Mouse (Mus musculus) hindbrain, postnatal 0 days (tissue): ENCODE measurements around the gene 1700003F12Rik. TPM values are rescaled to one million over a fixed set of nuclear protein-coding genes. Genes with fewer than 3 reads are reported as not detected.

Experiments
- ATAC-seq: fragments of 200-750 bp; cut with Nextera tagmentation; 2 replicates; pipeline ENCODE4 v1.8.0; 2017; ENCODE audit warnings: mild to moderate bottlenecking, moderate TSS enrichment, moderate library complexity
- DNase-seq: peaks from one replicate; pipeline ENCODE4 v3.0.0-alpha.2; 2015; ENCODE audit warnings: low spot score
- H3K27ac ChIP-seq: fragments of 300-500 bp; sonication (generic); 2 replicates; pipeline ENCODE4 v1.5.1; 2014; ENCODE audit warnings: mild to moderate bottlenecking
- H3K27me3 ChIP-seq: fragments of 300-500 bp; sonication (generic); 2 replicates; pipeline ENCODE4 v1.6.1; 2014; ENCODE audit warnings: low read length, mixed read lengths; ENCODE audit not compliant: insufficient read depth
- H3K36me3 ChIP-seq: fragments of 300-500 bp; sonication (generic); 2 replicates; pipeline ENCODE4 v1.6.1; 2014; ENCODE audit warnings: low read length, mixed read lengths; ENCODE audit not compliant: insufficient read depth
- H3K4me1 ChIP-seq: fragments of 300-500 bp; sonication (generic); 2 replicates; pipeline ENCODE4 v1.6.1; 2014; ENCODE audit warnings: antibody characterized with exemption, low read length, mixed read lengths; ENCODE audit not compliant: insufficient read depth
- H3K4me2 ChIP-seq: fragments of 300-500 bp; sonication (generic); 2 replicates; pipeline ENCODE4 v1.6.1; 2014; ENCODE audit warnings: low read depth, mild to moderate bottlenecking, low read length, moderate library complexity, mixed read lengths
- H3K4me3 ChIP-seq: fragments of 300-500 bp; sonication (generic); 2 replicates; pipeline ENCODE4 v1.5.1; 2014; ENCODE audit warnings: low read length
- H3K9ac ChIP-seq: fragments of 300-500 bp; sonication (generic); replicated peaks from 2 replicates; pipeline ENCODE4 v1.6.1; 2014; ENCODE audit warnings: mild to moderate bottlenecking, low read length, moderate library complexity, mixed read lengths
- H3K9me3 ChIP-seq: fragments of 300-500 bp; sonication (generic); 2 replicates; pipeline ENCODE4 v1.6.1; 2016; ENCODE audit warnings: low read length, mixed read lengths
- CTCF ChIP-seq: IDR thresholded peaks from 2 replicates; pipeline ENCODE4 v1.5.1; 2016; ENCODE audit warnings: antibody characterized with exemption, control low read depth, low read depth
- WGBS: fragments of 180-500 bp; shearing (Covaris S2); extraction: QIAGEN DNeasy Blood & Tissue Kit; methylation state at CpG from one replicate; pipeline ENCODE4 v1.1.7; 2014; 5-methylcytosine and 5-hydroxymethylcytosine counted together
- polyA plus RNA-seq: library from polyadenylated mRNA; unstranded; fragments of >200 nt; fragmentation: Nextera tagmentation; extraction: Ambion mirVana; gene quantifications from 2 replicates; pipeline ENCODE4 v1.2.1, GENCODE M21; 2015
- total RNA-seq: library from RNA; depleted of rRNA; stranded (reverse); fragments of >200 nt; gene quantifications from 2 replicates; pipeline ENCODE4 v1.2.3, GENCODE M21; 2014; rRNA removed

Gene 1700003F12Rik
- total RNA-seq (0.90 and 1.9 TPM in 2 replicates), polyA plus RNA-seq (3.9 and 4.0 TPM in 2 replicates)

DNA sequence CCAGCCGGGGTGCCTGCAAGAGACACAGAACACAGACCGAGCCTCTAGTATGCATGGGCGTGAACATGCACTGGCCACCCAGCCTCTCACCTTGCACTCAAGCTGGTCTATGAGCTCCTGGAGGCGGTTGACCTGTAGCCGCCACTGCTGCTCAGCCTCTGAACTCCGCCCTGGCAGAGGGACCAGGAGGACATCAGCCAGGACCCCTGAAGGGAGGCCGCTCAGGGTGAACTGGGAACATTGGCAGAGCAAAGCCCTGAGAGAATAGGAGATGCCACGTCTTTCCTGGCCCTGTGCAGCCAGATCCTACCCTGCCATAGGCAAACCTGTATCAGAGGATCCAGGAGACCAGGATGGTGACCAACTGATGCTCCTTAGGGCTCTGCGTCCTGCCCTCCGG lies at the start of gene 1700003F12Rik:
Gene 1700003F12Rik, plus strand, starts transcription at position 375 of the 400 bp plus-strand sequence.
- 92% methylated on average over 10 of the region's 10 CpGs for WGBS
- Histone ChIP-seq H3K4me2 (no peak within 1 kb of the TSS), H3K27ac (no peak within 1 kb of the TSS), H3K9ac (no peak within 1 kb of the TSS), H3K36me3 (no peaks in the 10 kb centered on the region), H3K4me1 (peaks cover 9% of the 10 kb centered on the region), H3K4me3 (no peak within 1 kb of the TSS), H3K9me3 (no peaks in the 10 kb centered on the region), H3K27me3 (no peaks in the 10 kb centered on the region)
- TF ChIP-seq CTCF = no peak
- no peak for ATAC-seq
- no peak for DNase-seq

DNA sequence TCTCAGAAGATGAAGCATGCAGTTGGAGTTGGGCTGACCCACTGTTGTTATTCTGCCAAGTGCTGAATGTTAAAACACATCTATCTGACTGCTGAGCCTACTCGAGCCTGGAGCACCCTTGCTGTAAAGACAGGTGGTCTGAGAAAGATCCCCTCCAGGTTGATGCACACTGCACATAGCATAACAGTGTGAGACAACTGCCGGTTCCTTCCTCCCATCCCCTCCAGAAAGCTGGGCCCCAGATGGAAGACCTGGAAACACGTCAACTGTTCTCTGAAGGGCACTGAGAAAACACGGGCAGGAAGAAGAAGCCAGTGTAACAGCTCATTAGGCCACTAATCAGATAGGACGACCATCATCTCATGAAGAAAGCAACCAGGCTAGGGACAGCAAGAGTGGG lies 48.3 kb upstream of the 1700003F12Rik start:
- Histone ChIP-seq H3K9me3 (no peaks in the 10 kb centered on the region), H3K27ac (peak overlapping the region; percentile 26; the same call in 1 of the 2 replicates), H3K4me2 (no peak overlapping the region), H3K27me3 (no peaks in the 10 kb centered on the region), H3K4me1 (peaks cover 4% of the 10 kb centered on the region; the same call in 1 of the 2 replicates), H3K9ac (no peak overlapping the region), H3K36me3 (no peaks in the 10 kb centered on the region; the same call in 1 of the 2 replicates), H3K4me3 (no peak overlapping the region)
- 29% methylated on average over 5 of the region's 5 CpGs for WGBS
- peak; percentile 46 for DNase-seq
- no peak for TF ChIP-seq CTCF
- ATAC-seq = no peak

- no peak for DNase-seq
- H3K4me3 ChIP-seq = no peak overlapping the region
- H3K9ac ChIP-seq = no peak overlapping the region
- 98% methylated on average over 2 of the region's 2 CpGs for WGBS
- H3K4me1 ChIP-seq = peaks cover 4% of the 10 kb centered on the region; the same call in 1 of the 2 replicates
- no peak for TF ChIP-seq CTCF
- H3K9me3 ChIP-seq = no peaks in the 10 kb centered on the region
- H3K27me3 ChIP-seq = no peaks in the 10 kb centered on the region
- H3K4me2 ChIP-seq = no peak overlapping the region
- no peak overlapping the region for H3K27ac ChIP-seq
- ATAC-seq = no peak
- H3K36me3 ChIP-seq = no peaks in the 10 kb centered on the region; the same call in 1 of the 2 replicates
Observed at GRCm38 (mm10) chr2:154499717-154500247, 47.1 kb upstream of the 1700003F12Rik start.

- ATAC-seq (no peak), DNase-seq (no peak)
- Histone ChIP-seq H3K4me1 (peaks cover 4% of the 10 kb centered on the region; the same call in 1 of the 2 replicates), H3K27ac (no peak overlapping the region), H3K9me3 (no peaks in the 10 kb centered on the region), H3K9ac (no peak overlapping the region), H3K4me3 (no peak overlapping the region), H3K27me3 (no peaks in the 10 kb centered on the region), H3K36me3 (no peaks in the 10 kb centered on the region; the same call in 1 of the 2 replicates), H3K4me2 (no peak overlapping the region)
- TF ChIP-seq CTCF = no peak
- WGBS = 82% methylated on average over 3 of the region's 3 CpGs
Observed at GRCm38 (mm10) chr2:154500758-154501157, 46.1 kb upstream of the 1700003F12Rik start.

DNA sequence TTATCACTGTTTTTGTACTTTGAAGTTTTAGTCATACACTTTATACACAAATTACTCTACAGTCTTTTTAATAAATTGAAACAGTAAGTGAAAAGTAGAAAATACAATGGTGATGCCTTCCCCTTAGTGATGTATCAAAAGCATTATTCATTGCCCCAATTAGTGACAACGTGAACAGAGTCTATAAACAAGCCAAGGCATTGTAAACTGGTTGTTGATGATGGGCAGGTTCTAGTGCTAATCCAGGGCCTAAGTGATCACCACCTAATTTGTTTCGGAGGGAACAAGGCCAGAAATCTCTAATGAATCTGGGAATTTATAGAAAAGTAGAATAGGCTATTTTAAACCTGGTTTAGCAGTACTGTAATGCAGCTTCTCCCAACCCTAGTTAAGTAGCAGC lies 39.8 kb upstream of the 1700003F12Rik start:
- H3K27ac ChIP-seq = peak overlapping the region; percentile 1; the same call in 1 of the 2 replicates
- TF ChIP-seq CTCF = no peak
- H3K36me3 ChIP-seq = peaks cover 17% of the 10 kb centered on the region
- H3K9me3 ChIP-seq = no peaks in the 10 kb centered on the region
- no peak overlapping the region for H3K4me2 ChIP-seq
- H3K9ac ChIP-seq = no peak overlapping the region
- 67% methylated on average over 2 of the region's 2 CpGs for WGBS
- ATAC-seq = no peak
- H3K4me1 ChIP-seq = no peaks in the 10 kb centered on the region
- H3K4me3 ChIP-seq = no peak overlapping the region
- DNase-seq = no peak
- H3K27me3 ChIP-seq = no peaks in the 10 kb centered on the region

GRCm38 (mm10) chr2:154507566-154508283 lies 39.2 kb upstream of the 1700003F12Rik start:
- peak; percentile 63 for TF ChIP-seq CTCF
- WGBS = 62% methylated on average over 9 of the region's 9 CpGs
- Histone ChIP-seq H3K9me3 (no peaks in the 10 kb centered on the region), H3K27ac (peak overlapping the region; percentile 1; the same call in 1 of the 2 replicates), H3K4me3 (no peak overlapping the region), H3K36me3 (peaks cover 17% of the 10 kb centered on the region), H3K27me3 (no peaks in the 10 kb centered on the region), H3K9ac (no peak overlapping the region), H3K4me1 (no peaks in the 10 kb centered on the region), H3K4me2 (no peak overlapping the region)
- ATAC-seq (peak; percentile 61; the same call in 1 of the 2 replicates), DNase-seq (peak; percentile 64)
